Mouse (Mus musculus) cerebellum, adult 2 months (tissue): Measurements from ENCODE around the gene Mrto4. TPM values are rescaled to one million over a fixed set of nuclear protein-coding genes. Genes with fewer than 3 reads are reported as not detected.

Source experiments
- DNase-seq, 2 experiments: peaks; one replicate each; pipeline ENCODE4 v3.0.0; 2021
- H3K27ac ChIP-seq: fragments of 200-500 bp; 2 replicates; pipeline ENCODE4 v1.5.1; 2012; ENCODE audit warnings: low read length, control low read depth, inconsistent platforms; ENCODE audit not compliant: insufficient read depth
- H3K27me3 ChIP-seq: fragments of 200-500 bp; 2 replicates; pipeline ENCODE4 v1.6.1; 2012; ENCODE audit warnings: inconsistent platforms, mild to moderate bottlenecking, low read length, moderate library complexity; ENCODE audit not compliant: control insufficient read depth, insufficient read depth
- H3K4me1 ChIP-seq: fragments of 200-500 bp; 2 replicates; pipeline ENCODE4 v1.6.1; 2011; ENCODE audit warnings: low read length; ENCODE audit not compliant: control insufficient read depth, insufficient read depth
- H3K4me3 ChIP-seq: fragments of 200-500 bp; replicated peaks from 2 replicates; pipeline ENCODE3; 2011; ENCODE audit warnings: mild to moderate bottlenecking, low read depth, low read length, control low read depth; ENCODE audit not compliant: insufficient read depth
- CTCF ChIP-seq: fragments of 200-500 bp; IDR thresholded peaks from 2 replicates; pipeline ENCODE4 v1.5.1; 2011; ENCODE audit warnings: low read depth, mild to moderate bottlenecking, control low read depth, low read length, moderate library complexity, borderline replicate concordance; ENCODE audit not compliant: insufficient read depth
- POLR2A ChIP-seq: fragments of 200-500 bp; IDR thresholded peaks from 2 replicates; pipeline ENCODE4 v1.6.1; 2011; ENCODE audit warnings: low read length, control low read depth, borderline replicate concordance; ENCODE audit not compliant: insufficient read depth
- WGBS: fragments of 180-500 bp; shearing (Covaris S2); methylation state at CpG from one replicate; pipeline ENCODE4 v1.1.7; 2018; 5-methylcytosine and 5-hydroxymethylcytosine counted together
- polyA plus RNA-seq: library from polyadenylated mRNA; depleted of rRNA; stranded (reverse); fragments of >200 nt; gene quantifications from 2 replicates; pipeline ENCODE4 v1.2.3, GENCODE M21; 2012

The Mrto4 gene
- polyA plus RNA-seq, 1 experiment: 56.4 TPM

GRCm38 (mm10) chr4:139311707-139312106 is 40.7 kb downstream of the Mrto4 start:
- Histone ChIP-seq H3K4me1 (peaks cover 28% of the 10 kb centered on the region), H3K4me3 (peak overlapping the region; percentile 68), H3K27ac (no peak overlapping the region), H3K27me3 (no peaks in the 10 kb centered on the region)
- DNase-seq: no peak
- 13% methylated on average over 14 of the region's 14 CpGs for WGBS
- TF ChIP-seq CTCF: no peak
- no peak for TF ChIP-seq POLR2A

GRCm38 (mm10) chr4:139310899-139311701 is 41.3 kb downstream of the Mrto4 start:
- H3K4me1 ChIP-seq: peaks cover 32% of the 10 kb centered on the region
- TF ChIP-seq POLR2A (no peak), CTCF (no peak)
- no peaks in the 10 kb centered on the region for H3K27me3 ChIP-seq
- peak overlapping the region; percentile 55; the same call in 1 of the 2 replicates for H3K27ac ChIP-seq
- peak overlapping the region; percentile 68 for H3K4me3 ChIP-seq
- under 1% methylated on average over 53 of the region's 53 CpGs for WGBS
- peak in 1 of 2 experiments; percentile 33 for DNase-seq

- WGBS: under 1% methylated on average over 63 of the region's 63 CpGs
- no peaks in the 10 kb centered on the region for H3K27me3 ChIP-seq
- TF ChIP-seq CTCF (no peak), POLR2A (peak; percentile 99)
- DNase-seq: peak; percentile 97 to 100
- peak within 1 kb of the TSS; percentile 60; the same call in 1 of the 2 replicates for H3K27ac ChIP-seq
- H3K4me1 ChIP-seq: peaks cover 38% of the 10 kb centered on the region
- peak within 1 kb of the TSS; percentile 68 for H3K4me3 ChIP-seq
These were observed 42.0 kb downstream of the Mrto4 start, which contains the start of the genes Pqlc2 and Akr7a5 for GRCm38 (mm10) chr4:139310171-139310898. Pqlc2 (minus strand) TSS chr4:139310708. Akr7a5 (plus strand) TSS chr4:139310744.

- H3K27ac ChIP-seq: peak overlapping the region; percentile 60; the same call in 1 of the 2 replicates
- WGBS: 8% methylated on average over 6 of the region's 6 CpGs
These were observed 42.7 kb downstream of the Mrto4 start for GRCm38 (mm10) chr4:139309651-139310050.

GRCm38 (mm10) chr4:139307916-139308315 is 44.5 kb downstream of the Mrto4 start:
- no peaks in the 10 kb centered on the region for H3K27me3 ChIP-seq
- TF ChIP-seq POLR2A: no peak
- no peak for TF ChIP-seq CTCF
- H3K4me3 ChIP-seq: no peak overlapping the region
- WGBS: 65% methylated on average over 5 of the region's 5 CpGs
- H3K4me1 ChIP-seq: peaks cover 38% of the 10 kb centered on the region
- DNase-seq: no peak
- no peak overlapping the region for H3K27ac ChIP-seq

More at GRCm38 (mm10) chr4:139309651-139310050, 42.7 kb downstream of the Mrto4 start:
- H3K4me3 ChIP-seq: peak overlapping the region; percentile 68
- DNase-seq: no peak
- peaks cover 38% of the 10 kb centered on the region for H3K4me1 ChIP-seq
- no peaks in the 10 kb centered on the region for H3K27me3 ChIP-seq
- TF ChIP-seq POLR2A: no peak
- no peak for TF ChIP-seq CTCF

- H3K27me3 ChIP-seq: no peaks in the 10 kb centered on the region
- peaks cover 32% of the 10 kb centered on the region for H3K4me1 ChIP-seq
- TF ChIP-seq POLR2A: no peak
- TF ChIP-seq CTCF: no peak
- no peak overlapping the region for H3K4me3 ChIP-seq
- no peak for DNase-seq
- 59% methylated on average over 3 of the region's 3 CpGs for WGBS
- no peak overlapping the region for H3K27ac ChIP-seq
These were observed 46.9 kb downstream of the Mrto4 start for GRCm38 (mm10) chr4:139305521-139305920.

GRCm38 (mm10) chr4:139302241-139302640 is 50.1 kb downstream of the Mrto4 start:
- WGBS: 67% methylated on average over 5 of the region's 5 CpGs
- Histone ChIP-seq H3K27me3 (no peaks in the 10 kb centered on the region), H3K4me1 (peaks cover 37% of the 10 kb centered on the region), H3K4me3 (no peak overlapping the region), H3K27ac (no peak overlapping the region)
- no peak for TF ChIP-seq CTCF
- no peak for TF ChIP-seq POLR2A
- DNase-seq: no peak
